Mouse (Mus musculus) thymus, adult 18-20 months (tissue): ENCODE results near the gene 4931409K22Rik.

Experiments used
- DNase-seq, 2 experiments: peaks; one replicate each; pipeline ENCODE4 v3.0.0; 2022; ENCODE audit warnings: mixed read lengths in 2 of 2

Gene 4931409K22Rik

GRCm38 (mm10) chr5:24556709-24557108 lies at the start of gene 4931409K22Rik:
4931409K22Rik (minus strand) TSS chr5:24556809.
- DNase-seq = no peak

- DNase-seq = no peak
Observed at GRCm38 (mm10) chr5:24605980-24606665, 49.5 kb upstream of the 4931409K22Rik start.

DNA sequence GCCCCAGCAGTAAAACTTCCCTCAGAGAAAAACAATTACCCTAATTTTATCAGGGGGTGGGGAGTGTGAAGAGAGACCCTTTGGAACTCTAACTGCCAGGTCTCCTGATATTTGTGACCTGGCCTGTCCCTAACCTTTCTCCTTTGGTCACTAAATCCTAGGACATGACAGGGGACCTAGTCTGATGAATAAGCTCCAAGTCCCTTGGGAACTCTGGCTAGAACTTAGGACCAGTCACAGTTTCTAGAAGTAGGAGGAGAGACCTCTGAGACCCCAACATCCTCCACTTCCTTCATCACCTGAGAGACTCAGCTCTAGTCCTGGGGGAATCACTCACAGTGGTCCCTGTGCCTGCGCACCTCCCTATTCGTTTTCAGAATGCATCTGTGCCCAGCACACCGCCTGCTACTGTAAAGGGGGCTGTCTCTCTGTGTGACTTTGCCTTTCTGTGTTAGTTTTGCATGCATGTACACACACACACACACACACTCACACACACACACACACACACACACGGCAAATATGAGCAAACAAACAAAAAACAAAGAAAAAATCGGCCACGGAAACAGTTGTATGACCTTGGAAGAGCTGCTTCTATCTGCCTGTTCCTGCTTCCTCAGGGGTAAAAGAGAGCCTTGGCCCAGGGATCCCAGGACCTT lies 48.8 kb upstream of the 4931409K22Rik start:
- no peak for DNase-seq

DNA sequence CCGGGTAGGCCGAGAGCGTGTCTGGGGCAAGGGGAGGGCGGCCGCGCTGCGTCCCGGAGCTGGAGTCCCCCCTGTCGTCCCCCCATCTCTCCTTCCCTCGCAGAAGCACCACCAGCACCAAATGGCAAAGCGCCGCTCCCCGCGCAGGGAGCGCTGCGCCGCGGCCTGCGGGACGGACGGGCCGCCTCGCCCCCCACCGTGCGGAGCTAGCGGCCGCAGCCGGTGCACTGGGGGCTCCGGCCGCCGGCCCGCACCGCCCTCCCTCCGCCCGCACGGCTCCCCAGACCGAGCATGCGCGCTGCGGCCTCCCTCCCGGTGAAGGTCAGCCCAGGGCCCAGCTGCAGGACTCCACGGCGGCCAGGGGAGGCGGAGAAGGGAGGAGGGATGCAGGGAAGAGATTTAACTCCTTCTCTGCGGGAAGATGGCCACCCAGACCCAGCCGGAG lies 48.1 kb upstream of the 4931409K22Rik start:
- DNase-seq = no peak

- no peak for DNase-seq
Observed at GRCm38 (mm10) chr5:24604080-24604655, 47.6 kb upstream of the 4931409K22Rik start.

GRCm38 (mm10) chr5:24603431-24604010 lies 46.9 kb upstream of the 4931409K22Rik start:
- DNase-seq = no peak

DNA sequence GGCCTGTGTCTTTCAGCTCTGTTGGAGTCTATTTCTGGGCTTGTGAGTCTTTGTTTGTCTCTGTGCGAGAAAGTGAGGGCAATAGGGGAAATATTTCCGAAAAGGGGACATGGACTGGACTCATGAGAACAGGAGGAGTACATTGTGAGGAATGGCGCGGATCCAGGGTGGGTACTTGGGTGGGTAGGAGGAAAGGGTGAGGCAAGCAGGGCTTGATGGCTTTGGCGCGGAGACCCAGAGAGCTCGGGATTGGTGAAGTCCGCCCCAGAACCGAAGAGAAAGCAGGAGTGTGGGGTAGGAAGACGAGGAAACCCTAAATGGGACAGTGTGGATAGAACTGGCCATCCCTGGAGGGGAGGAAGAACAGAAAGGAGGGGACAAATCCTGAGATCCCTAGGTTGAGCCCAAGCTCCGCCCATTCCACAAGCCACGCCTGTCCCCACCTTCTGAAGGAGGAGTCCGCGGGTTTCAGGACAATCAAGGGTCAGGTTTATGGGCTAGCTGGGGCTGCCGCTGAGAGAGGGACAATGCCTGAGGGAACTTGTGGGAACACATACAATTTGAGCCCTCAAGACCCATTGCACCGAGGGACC lies 46.2 kb upstream of the 4931409K22Rik start:
- DNase-seq = no peak

DNA sequence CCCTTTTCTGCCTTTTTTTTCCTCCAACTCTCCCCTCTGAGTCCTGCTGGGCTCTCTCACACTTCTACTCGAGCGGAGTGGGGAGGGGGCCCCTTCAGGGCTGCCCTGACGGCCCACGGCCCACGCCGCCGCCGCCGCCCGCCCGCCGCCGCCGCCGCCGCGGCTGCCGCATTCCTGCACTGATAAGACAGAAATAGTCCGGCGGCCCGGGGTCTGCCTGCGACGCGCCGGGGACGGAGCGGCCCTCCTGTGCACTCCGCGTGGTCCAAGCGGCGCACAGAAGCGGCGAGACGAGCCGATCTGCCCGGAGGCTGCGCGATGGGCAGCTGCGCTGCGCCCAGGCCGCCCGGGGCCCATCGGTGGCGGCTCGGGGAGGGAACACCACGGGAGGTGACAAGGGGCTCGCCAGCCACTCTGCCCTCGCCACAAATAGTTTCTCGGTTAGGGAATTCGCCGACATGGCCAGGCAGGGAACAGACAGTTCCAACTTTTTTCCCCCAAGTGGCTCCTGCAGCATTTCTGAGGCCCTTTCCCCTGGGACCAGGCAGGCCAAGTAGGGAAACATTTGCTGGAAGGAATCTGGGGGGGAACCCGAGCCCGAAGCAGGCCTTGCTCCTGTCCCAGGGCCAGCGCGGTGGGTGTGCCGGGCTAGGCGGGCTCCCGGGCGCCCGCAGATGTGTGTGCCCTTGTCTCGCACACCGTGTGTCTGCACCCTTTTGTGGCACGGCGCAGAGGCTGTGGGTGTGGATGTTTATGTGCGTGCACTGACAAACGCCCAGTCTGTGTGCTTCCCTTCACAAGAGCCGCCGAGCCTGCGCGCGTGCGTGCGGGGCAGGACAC lies 45.5 kb upstream of the 4931409K22Rik start:
- no peak for DNase-seq

- DNase-seq = no peak
Observed at GRCm38 (mm10) chr5:24601071-24601835, 44.6 kb upstream of the 4931409K22Rik start.

DNA sequence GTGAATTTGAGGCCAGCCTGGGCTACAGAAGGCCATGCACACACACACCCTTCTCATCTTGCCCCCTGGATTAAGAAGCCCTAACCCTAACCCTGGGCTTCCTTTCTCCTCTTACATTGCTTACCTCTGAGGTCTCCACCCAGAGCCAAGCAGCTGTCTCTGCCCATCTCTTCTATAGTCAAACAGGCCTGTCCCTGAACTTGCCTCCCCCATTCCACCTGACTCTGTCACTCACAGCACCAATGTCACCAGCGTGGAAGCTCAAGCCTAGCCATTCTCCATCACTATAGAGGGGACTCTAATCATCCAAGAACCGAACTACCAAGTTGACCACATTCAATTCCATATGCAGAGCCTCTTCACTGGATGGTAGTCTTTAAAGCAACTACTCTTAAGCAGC lies 43.6 kb upstream of the 4931409K22Rik start:
- DNase-seq = no peak

DNA sequence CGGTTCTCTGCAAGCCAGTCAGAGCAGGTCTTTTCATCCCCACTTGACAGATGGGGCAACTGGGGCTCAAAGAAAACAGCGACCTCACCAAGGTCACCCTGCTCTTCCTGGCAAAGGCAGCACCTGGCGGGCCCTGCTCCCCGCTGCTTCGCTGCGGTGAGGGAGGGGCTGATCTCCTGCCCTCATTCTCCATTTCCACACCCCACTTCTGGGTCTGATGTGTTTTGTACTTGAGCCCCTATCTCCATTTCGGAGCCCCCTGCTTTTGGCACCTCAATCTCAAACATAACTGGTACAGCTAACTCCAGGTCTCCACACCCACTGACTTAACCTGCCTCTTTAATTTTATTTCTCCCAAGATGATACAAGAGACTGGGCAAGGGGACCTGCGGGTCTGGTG lies 42.5 kb upstream of the 4931409K22Rik start:
- no peak for DNase-seq

DNA sequence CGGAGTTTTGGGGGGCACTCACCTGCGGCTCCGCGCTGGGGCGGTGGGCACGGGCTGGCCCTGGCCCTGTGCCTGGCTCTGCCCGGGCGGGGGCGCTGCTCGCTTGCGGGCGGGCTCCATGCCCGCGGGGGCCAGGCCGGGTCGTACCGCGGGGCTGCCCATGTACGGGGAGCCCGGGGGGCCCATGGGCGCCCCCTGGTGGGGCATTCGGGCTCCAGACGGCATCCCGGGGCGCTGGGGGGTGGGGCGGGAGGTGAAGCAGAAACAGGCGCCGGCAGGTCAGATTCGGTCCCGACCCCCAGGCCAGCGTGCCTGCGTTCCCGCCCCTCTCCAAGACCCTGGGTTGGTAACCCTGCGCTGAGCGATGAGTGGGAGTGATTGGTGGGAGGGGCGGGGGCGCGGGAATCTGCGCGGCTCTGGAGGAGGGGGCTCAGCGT lies 42.0 kb upstream of the 4931409K22Rik start:
- DNase-seq = no peak

GRCm38 (mm10) chr5:24597901-24598569 lies 41.4 kb upstream of the 4931409K22Rik start:
- DNase-seq = no peak

DNA sequence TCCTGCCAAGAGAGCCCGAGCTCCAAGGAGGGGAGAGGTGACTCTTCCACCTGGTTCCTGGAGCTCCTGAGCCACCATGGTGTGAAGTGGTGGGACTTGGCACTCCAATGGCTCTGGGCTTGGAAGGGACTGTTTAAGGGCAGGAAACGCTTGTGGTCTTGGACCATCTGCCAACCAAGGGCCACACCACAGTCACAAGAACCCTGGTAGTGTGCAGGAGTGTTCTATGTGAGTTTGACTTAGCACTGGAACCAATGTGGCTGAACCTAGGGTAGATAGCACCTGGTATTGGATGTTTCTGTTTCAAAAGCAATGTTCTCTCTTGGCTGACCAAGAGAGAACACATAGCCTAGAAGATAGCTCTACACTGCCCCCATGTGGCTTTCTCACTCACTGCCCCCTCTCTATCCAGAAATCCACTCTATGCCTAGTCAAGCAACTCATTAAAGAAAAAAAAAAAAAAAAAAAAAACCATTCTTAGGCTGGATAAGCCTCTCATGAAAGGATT lies 40.7 kb upstream of the 4931409K22Rik start:
- no peak for DNase-seq

- DNase-seq = no peak
Observed at GRCm38 (mm10) chr5:24596519-24597171, 40.0 kb upstream of the 4931409K22Rik start.

DNA sequence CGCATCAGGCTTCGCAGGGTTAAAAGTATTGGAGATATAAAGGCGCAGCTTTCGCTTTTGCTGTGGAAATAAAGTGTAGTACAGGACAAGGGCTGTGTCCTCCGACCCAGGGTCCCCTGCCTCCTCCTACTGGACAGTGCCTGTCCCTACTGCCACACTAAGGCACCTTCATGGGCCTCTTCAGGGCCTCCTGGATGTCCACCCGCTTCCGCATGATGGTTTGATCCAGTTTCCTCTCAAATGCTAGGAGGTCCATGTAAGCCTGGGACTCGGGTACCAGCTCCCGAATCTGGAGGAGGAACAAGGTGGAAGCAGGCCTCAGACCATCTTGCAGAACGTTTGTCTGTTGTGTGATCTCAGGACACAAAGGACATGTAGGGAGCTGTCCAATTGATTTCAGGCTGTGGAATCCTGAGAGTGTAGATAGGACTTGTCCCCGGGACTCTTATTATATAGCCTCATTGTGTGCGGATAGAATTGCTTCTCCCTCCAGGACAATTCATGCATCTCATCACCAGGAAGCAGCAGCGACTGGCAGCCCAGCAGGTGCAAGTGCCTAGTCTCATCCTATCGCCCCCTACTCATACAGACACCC lies 39.3 kb upstream of the 4931409K22Rik start:
- no peak for DNase-seq

- DNase-seq = no peak
Observed at GRCm38 (mm10) chr5:24595261-24595660, 38.7 kb upstream of the 4931409K22Rik start.

DNA sequence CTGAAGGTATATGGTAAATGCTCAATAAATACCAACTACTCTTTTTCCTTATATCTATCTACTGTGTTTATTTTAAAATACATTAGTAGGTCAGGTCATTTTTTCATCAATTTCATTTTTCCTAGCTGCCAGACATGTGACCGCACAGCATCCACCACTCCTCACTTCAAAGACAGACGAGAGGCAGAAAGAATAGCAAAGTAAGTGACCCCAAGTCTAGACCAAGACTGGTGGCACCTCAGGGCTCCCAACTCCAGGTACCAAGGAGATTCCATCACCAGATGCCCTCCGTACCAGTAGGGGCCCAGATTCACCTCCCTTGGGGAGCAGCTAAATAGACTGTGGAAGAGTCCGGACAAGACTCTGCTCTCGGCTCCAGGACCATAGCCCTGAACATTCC lies 37.7 kb upstream of the 4931409K22Rik start:
- DNase-seq = no peak

DNA sequence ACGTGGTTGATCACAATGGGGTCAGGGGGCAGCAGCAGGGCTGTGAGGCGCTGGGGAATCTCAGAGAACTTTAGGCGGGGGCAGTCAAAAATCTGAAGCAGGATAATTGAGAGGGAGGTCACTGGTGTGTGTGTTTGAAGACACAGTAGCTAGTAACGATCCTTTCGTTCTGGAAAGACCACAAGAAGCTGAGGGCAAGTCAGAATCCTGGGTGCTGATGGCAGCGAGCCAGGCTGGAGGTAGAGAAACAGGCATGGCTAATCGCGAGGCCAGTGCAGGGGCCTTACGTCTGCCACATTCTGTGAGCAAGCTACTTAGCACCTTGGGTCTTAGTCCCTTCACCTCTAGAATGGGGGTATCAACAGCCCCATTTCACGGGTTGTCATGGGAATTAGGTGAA lies 37.3 kb upstream of the 4931409K22Rik start:
- DNase-seq = no peak

DNA sequence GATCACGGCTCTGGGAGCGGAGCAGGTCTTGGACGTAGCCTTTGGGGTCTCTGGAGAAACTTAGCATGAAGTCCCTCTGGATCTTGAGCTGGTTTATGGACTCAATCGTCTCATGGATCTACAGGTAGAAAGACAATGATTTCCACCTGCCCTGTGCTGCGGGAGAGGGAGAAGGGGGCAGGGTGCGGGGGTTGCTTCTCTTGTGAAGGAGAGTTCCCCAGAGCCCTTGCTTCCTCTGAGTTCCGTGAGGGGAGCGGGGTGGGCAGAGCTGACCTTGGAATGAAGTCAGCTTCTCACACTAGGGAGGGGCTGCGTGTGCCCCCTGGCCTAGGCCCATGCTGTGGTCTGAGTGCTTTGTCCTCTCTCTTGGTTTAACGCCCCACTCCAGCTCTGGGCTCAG lies 36.6 kb upstream of the 4931409K22Rik start:
- DNase-seq = no peak
